Mouse (Mus musculus): Measurements from ENCODE around the gene Qrich2. TPM values are rescaled to one million over a fixed set of nuclear protein-coding genes. Genes with fewer than 3 reads are reported as not detected.

Qrich2 gene
- polyA plus RNA-seq, 1 experiment from 2014 or later = not detected

- peak overlapping the region; percentile 91 for H3K27ac ChIP-seq
- 49% methylated on average over 12 of the region's 12 CpGs for WGBS
- H3K27me3 ChIP-seq (ENCODE audit: control insufficient read depth, insufficient read depth, low read length) = no peaks in the 10 kb centered on the region
- DNase-seq (ENCODE audit: low spot score) = no peak
- no peaks in the 10 kb centered on the region for H3K9me3 ChIP-seq (ENCODE audit: control insufficient read depth, low read length)
- H3K4me2 ChIP-seq (replicated peaks) = peak overlapping the region; percentile 57
- ATAC-seq (ENCODE audit: low FRiP score) = no peak
- H3K9ac ChIP-seq = peak overlapping the region; percentile 89
- peaks cover 30% of the 10 kb centered on the region for H3K36me3 ChIP-seq (replicated peaks; ENCODE audit: control insufficient read depth, insufficient read depth)
- H3K4me3 ChIP-seq (replicated peaks; ENCODE audit: low read length) = peak overlapping the region; percentile 80
- H3K4me1 ChIP-seq (replicated peaks; ENCODE audit: control insufficient read depth, insufficient read depth, low read length) = peaks cover 22% of the 10 kb centered on the region
These were observed 30.9 kb downstream of the Qrich2 start for GRCm38 (mm10) chr11:116434967-116435752.

DNA sequence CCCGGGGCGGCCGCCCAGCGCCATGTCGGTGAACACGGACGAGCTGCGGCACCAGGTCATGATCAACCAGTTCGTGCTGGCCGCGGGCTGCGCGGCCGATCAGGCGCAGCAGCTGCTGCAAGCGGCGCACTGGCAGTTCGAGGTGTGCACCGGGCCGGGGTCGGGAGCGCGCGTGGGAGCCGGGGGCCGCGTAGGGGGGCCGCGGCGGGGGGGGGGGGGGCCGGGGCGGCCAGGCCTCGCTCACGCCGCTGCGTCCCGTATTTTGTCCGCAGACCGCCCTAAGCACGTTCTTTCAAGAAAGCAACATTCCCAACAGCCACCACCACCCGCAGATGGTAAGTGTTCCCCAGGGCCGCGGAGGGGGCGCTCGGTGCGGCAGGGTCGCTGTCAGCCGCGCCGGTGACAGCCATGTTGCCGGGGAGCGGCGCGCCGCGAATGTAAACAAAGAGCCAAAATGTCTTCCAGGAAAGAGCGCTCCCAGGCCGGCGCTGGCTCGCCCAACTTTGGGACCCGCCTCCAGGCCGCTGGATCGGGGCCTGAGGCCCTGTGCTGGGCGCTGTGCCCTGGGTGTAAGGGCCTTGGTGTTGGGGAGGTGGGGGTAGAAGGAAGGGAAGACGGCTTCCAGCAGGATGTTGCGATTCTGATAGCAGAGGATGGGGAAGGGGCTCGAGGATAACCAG lies 31.6 kb downstream of the Qrich2 start:
- H3K36me3 ChIP-seq (replicated peaks; ENCODE audit: control insufficient read depth, insufficient read depth) = peaks cover 27% of the 10 kb centered on the region
- H3K4me1 ChIP-seq (replicated peaks; ENCODE audit: control insufficient read depth, insufficient read depth, low read length) = peaks cover 22% of the 10 kb centered on the region
- WGBS = under 1% methylated on average over 40 of the region's 67 CpGs
- peak overlapping the region; percentile 91 for H3K27ac ChIP-seq
- H3K9me3 ChIP-seq (ENCODE audit: control insufficient read depth, low read length) = no peaks in the 10 kb centered on the region
- ATAC-seq (ENCODE audit: low FRiP score) (no peak), DNase-seq (ENCODE audit: low spot score) (peak; percentile 67)
- no peaks in the 10 kb centered on the region for H3K27me3 ChIP-seq (ENCODE audit: control insufficient read depth, insufficient read depth, low read length)
- H3K4me3 ChIP-seq (replicated peaks; ENCODE audit: low read length) = peak overlapping the region; percentile 80
- peak overlapping the region; percentile 57 for H3K4me2 ChIP-seq (replicated peaks)
- H3K9ac ChIP-seq = peak overlapping the region; percentile 89

DNA sequence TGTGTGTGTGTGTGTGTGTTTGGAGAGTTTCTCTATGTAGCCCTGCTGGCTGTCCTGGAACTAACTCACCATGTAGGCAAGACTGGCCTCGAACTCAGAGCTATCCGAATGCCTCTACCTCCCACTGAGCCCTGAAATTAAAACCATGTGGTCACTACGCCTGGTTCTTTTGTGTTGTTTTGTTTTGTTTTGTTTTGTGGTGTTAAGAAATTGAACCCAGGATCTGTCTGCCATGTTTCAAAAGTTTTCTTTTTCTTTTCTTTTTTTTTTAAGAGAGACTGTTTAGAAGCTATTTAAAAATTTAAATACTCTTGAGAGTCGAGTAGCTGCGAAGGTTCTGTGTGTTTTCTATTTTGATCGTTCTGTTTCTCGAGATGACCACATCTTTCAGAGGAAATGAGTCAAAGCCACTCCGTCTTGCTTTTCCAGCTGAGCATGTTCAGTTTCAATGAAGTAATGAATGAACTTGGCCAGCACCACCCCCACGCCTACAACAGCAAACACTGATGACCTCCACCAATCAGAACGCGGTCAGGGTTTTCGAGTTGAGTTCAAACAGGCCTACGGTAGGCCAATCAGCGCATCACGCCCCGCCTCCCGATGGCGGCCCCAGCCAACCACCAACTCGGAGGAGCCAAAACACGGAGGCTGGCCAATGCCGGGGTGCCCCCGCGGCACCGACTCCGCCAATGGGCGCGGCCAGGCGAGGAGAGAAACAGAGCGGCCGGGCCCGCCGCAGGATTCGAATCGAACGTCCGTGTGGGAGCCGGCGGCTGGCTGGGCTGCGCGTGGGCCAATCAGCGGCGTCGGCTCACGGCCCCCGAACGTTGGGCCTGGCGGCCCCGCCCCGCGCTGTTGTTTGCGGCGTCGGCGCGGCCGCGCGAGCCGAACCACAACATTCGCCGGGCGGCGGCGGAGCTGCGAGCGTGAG lies 32.4 kb downstream of the Qrich2 start, which contains the start of gene Ubald2:
TSS of gene Ubald2 (plus strand) at position 739 of the 931 bp plus-strand sequence.
- Histone ChIP-seq H3K36me3 (replicated peaks; ENCODE audit: control insufficient read depth, insufficient read depth) (peaks cover 20% of the 10 kb centered on the region), H3K27ac (peak within 1 kb of the TSS; percentile 91), H3K27me3 (ENCODE audit: control insufficient read depth, insufficient read depth, low read length) (no peaks in the 10 kb centered on the region), H3K4me3 (replicated peaks; ENCODE audit: low read length) (peak within 1 kb of the TSS; percentile 80), H3K4me1 (replicated peaks; ENCODE audit: control insufficient read depth, insufficient read depth, low read length) (peaks cover 22% of the 10 kb centered on the region), H3K9ac (peak within 1 kb of the TSS; percentile 89), H3K9me3 (ENCODE audit: control insufficient read depth, low read length) (no peaks in the 10 kb centered on the region), H3K4me2 (replicated peaks) (peak within 1 kb of the TSS; percentile 57)
- ATAC-seq (ENCODE audit: low FRiP score) = peak; percentile 98
- peak; percentile 98 for DNase-seq (ENCODE audit: low spot score)
- WGBS = 2% methylated on average over 60 of the region's 66 CpGs

GRCm38 (mm10) chr11:116432593-116433355 lies 33.3 kb downstream of the Qrich2 start:
- Histone ChIP-seq H3K4me2 (replicated peaks) (no peak overlapping the region), H3K27me3 (ENCODE audit: control insufficient read depth, insufficient read depth, low read length) (no peaks in the 10 kb centered on the region), H3K4me1 (replicated peaks; ENCODE audit: control insufficient read depth, insufficient read depth, low read length) (peaks cover 22% of the 10 kb centered on the region), H3K27ac (no peak overlapping the region), H3K4me3 (replicated peaks; ENCODE audit: low read length) (no peak overlapping the region), H3K9ac (no peak overlapping the region), H3K36me3 (replicated peaks; ENCODE audit: control insufficient read depth, insufficient read depth) (peaks cover 20% of the 10 kb centered on the region), H3K9me3 (ENCODE audit: control insufficient read depth, low read length) (no peaks in the 10 kb centered on the region)
- WGBS = 65% methylated on average over 8 of the region's 8 CpGs
- DNase-seq (ENCODE audit: low spot score) (no peak), ATAC-seq (ENCODE audit: low FRiP score) (no peak)

- DNase-seq (ENCODE audit: low spot score) (no peak), ATAC-seq (ENCODE audit: low FRiP score) (no peak)
- 52% methylated on average over 6 of the region's 6 CpGs for WGBS
- Histone ChIP-seq H3K4me1 (replicated peaks; ENCODE audit: control insufficient read depth, insufficient read depth, low read length) (peaks cover 21% of the 10 kb centered on the region), H3K9me3 (ENCODE audit: control insufficient read depth, low read length) (no peaks in the 10 kb centered on the region), H3K4me2 (replicated peaks) (no peak overlapping the region), H3K27ac (no peak overlapping the region), H3K36me3 (replicated peaks; ENCODE audit: control insufficient read depth, insufficient read depth) (peaks cover 14% of the 10 kb centered on the region), H3K9ac (no peak overlapping the region), H3K27me3 (ENCODE audit: control insufficient read depth, insufficient read depth, low read length) (no peaks in the 10 kb centered on the region), H3K4me3 (replicated peaks; ENCODE audit: low read length) (no peak overlapping the region)
These were observed 33.9 kb downstream of the Qrich2 start for GRCm38 (mm10) chr11:116432127-116432526.

DNA sequence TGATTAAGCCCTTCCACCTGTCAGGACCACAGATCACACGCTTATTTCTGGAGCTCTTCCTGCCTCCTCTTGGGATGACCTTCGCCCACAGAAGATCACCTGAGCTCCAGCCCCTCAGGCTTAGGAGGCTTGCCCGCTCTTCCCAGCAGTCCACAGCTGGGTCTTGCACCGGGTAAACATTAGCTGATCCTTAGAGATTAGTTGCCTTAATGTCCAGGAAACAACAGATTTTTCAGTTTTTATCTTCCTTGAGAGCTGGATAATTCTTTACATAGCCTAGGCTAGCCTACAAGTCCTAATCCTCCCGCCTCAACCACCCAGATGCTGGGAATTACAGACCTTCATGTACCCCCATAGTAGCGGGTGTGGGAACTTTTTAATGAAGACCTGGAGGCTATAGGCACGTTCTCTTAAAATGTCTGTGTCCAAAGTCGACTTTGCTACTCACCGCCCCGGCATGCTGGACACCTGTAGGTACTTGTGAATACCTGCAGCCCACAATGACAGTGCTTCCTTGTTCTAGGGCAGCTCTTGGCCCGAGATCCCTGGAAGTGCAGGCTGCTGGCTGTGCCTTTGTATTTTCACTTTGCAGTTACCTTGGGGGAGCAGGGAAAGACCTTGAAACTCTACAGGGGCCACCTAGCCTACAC lies 34.5 kb downstream of the Qrich2 start:
- DNase-seq (ENCODE audit: low spot score) (no peak), ATAC-seq (ENCODE audit: low FRiP score) (no peak)
- no peak overlapping the region for H3K27ac ChIP-seq
- H3K9ac ChIP-seq = no peak overlapping the region
- no peak overlapping the region for H3K4me3 ChIP-seq (replicated peaks; ENCODE audit: low read length)
- peaks cover 8% of the 10 kb centered on the region; the same call in 1 of the 2 replicates for H3K36me3 ChIP-seq (replicated peaks; ENCODE audit: control insufficient read depth, insufficient read depth)
- H3K27me3 ChIP-seq (ENCODE audit: control insufficient read depth, insufficient read depth, low read length) = no peaks in the 10 kb centered on the region
- H3K4me2 ChIP-seq (replicated peaks) = no peak overlapping the region
- 52% methylated on average over 11 of the region's 11 CpGs for WGBS
- no peaks in the 10 kb centered on the region for H3K9me3 ChIP-seq (ENCODE audit: control insufficient read depth, low read length)
- peaks cover 15% of the 10 kb centered on the region for H3K4me1 ChIP-seq (replicated peaks; ENCODE audit: control insufficient read depth, insufficient read depth, low read length)

GRCm38 (mm10) chr11:116430723-116431427 lies 35.2 kb downstream of the Qrich2 start:
- Histone ChIP-seq H3K36me3 (replicated peaks; ENCODE audit: control insufficient read depth, insufficient read depth) (peaks cover 3% of the 10 kb centered on the region; the same call in 1 of the 2 replicates), H3K9ac (no peak overlapping the region), H3K27ac (no peak overlapping the region), H3K27me3 (ENCODE audit: control insufficient read depth, insufficient read depth, low read length) (no peaks in the 10 kb centered on the region), H3K4me1 (replicated peaks; ENCODE audit: control insufficient read depth, insufficient read depth, low read length) (peaks cover 8% of the 10 kb centered on the region), H3K4me2 (replicated peaks) (no peak overlapping the region), H3K4me3 (replicated peaks; ENCODE audit: low read length) (no peak overlapping the region), H3K9me3 (ENCODE audit: control insufficient read depth, low read length) (no peaks in the 10 kb centered on the region)
- ATAC-seq (ENCODE audit: low FRiP score) (no peak), DNase-seq (ENCODE audit: low spot score) (no peak)
- 45% methylated on average over 22 of the region's 22 CpGs for whole genome bisulfite sequencing

Measured in hindbrain, embryonic 14.5 days (tissue).